Mouse (Mus musculus) thymus, postnatal 4 days (tissue): ENCODE measurements at regions not wholly inside any gene's neighbourhood (a gene's known extent, or its start where the extent isn't known, plus 50 kb on each side); places are given as distances from the start of the nearest gene placed in this dataset.

Experiments
- DNase-seq: peaks from one replicate; pipeline ENCODE4 v3.0.0; 2021

- no peak for DNase-seq
Observed at GRCm38 (mm10) chr7:90030486-90031250, 49.9 kb upstream of the Eed start.

GRCm38 (mm10) chr7:90033086-90033485 is 52.3 kb upstream of the Eed start:
- DNase-seq, result no peak

- no peak for DNase-seq
Observed at GRCm38 (mm10) chr7:90033640-90034312, 53.0 kb upstream of the Eed start.

GRCm38 (mm10) chr7:90034498-90034897 is 53.7 kb upstream of the Eed start:
- DNase-seq, result no peak

- no peak for DNase-seq
Observed at GRCm38 (mm10) chr7:90035396-90035795, 54.6 kb upstream of the Eed start.

GRCm38 (mm10) chr7:90037736-90038135 is 57.0 kb upstream of the Eed start:
- DNase-seq, result no peak

- no peak for DNase-seq
Observed at GRCm38 (mm10) chr7:90039504-90039903, 58.7 kb upstream of the Eed start.

GRCm38 (mm10) chr7:90040581-90041340 is 60.0 kb upstream of the Eed start:
- no peak for DNase-seq

GRCm38 (mm10) chr7:90041565-90042024 is 60.8 kb upstream of the Eed start:
- DNase-seq, result peak; percentile 38

- no peak for DNase-seq
Observed at GRCm38 (mm10) chr7:90042364-90042763, 61.6 kb upstream of the Eed start.

GRCm38 (mm10) chr7:90043526-90043925 is 62.7 kb upstream of the Eed start:
- no peak for DNase-seq

- no peak for DNase-seq
Observed at GRCm38 (mm10) chr7:90044100-90044698, 63.4 kb upstream of the Eed start.

- no peak for DNase-seq
Observed at GRCm38 (mm10) chr7:90045208-90045800, 64.5 kb upstream of the Eed start.

- DNase-seq, result no peak
Observed at GRCm38 (mm10) chr7:90046228-90046627, 65.4 kb upstream of the Eed start.

- DNase-seq, result no peak
Observed at GRCm38 (mm10) chr7:90046862-90047261, 66.1 kb upstream of the Eed start.

- peak; percentile 69 for DNase-seq
Observed at GRCm38 (mm10) chr7:90048401-90049307, 67.9 kb upstream of the Eed start.

- no peak for DNase-seq
Observed at GRCm38 (mm10) chr7:90049831-90050237, 69.1 kb upstream of the Eed start.

- peak; percentile 51 for DNase-seq
Observed at GRCm38 (mm10) chr7:90054795-90055511, 74.2 kb upstream of the Eed start.

GRCm38 (mm10) chr7:90057947-90058346 is 72.1 kb upstream of the Picalm start:
- no peak for DNase-seq

GRCm38 (mm10) chr7:90058636-90059035 is 71.4 kb upstream of the Picalm start:
- DNase-seq, result no peak

- DNase-seq, result peak; percentile 36
Observed at GRCm38 (mm10) chr7:90059249-90059628, 70.8 kb upstream of the Picalm start.
